Mouse (Mus musculus) limb, embryonic 10.5 days (tissue): ENCODE data around the gene Tssk6. TPM values are rescaled to one million over a fixed set of nuclear protein-coding genes. Genes with fewer than 3 reads are reported as not detected.
A peak's percentile ranks its signal among the peaks of the same experiment; 100 is the strongest.
"Not testable (repeated sequence)": the region's sequence is repeated elsewhere in the genome, so short reads cannot be mapped to it uniquely, and the experiment has no call there.

Source experiments
- DNase-seq: peaks from one replicate; pipeline ENCODE4 v3.0.0-alpha.2; 2017; ENCODE audit warnings: low spot score
- H3K27ac ChIP-seq: fragments of 300-500 bp; sonication (generic); 2 replicates; pipeline ENCODE4 v1.5.1; 2016; ENCODE audit warnings: mild to moderate bottlenecking
- H3K27me3 ChIP-seq: fragments of 300-500 bp; sonication (generic); 2 replicates; pipeline ENCODE4 v1.6.1; 2016; ENCODE audit warnings: low read depth, mild to moderate bottlenecking; ENCODE audit not compliant: poor library complexity, severe bottlenecking
- H3K36me3 ChIP-seq: fragments of 300-500 bp; sonication (generic); 2 replicates; pipeline ENCODE4 v1.6.1; 2016; ENCODE audit warnings: mild to moderate bottlenecking, moderate library complexity
- H3K4me1 ChIP-seq: fragments of 300-500 bp; sonication (generic); 2 replicates; pipeline ENCODE4 v1.6.1; 2016
- H3K4me3 ChIP-seq: fragments of 300-500 bp; sonication (generic); 2 replicates; pipeline ENCODE4 v1.5.1; 2016; ENCODE audit warnings: mild to moderate bottlenecking, moderate library complexity
- H3K9me3 ChIP-seq: fragments of 300-500 bp; sonication (generic); replicated peaks from 2 replicates; pipeline ENCODE4 v1.6.1; 2016; ENCODE audit warnings: mild to moderate bottlenecking
- WGBS: fragments of 180-500 bp; shearing (Covaris S2); methylation state at CpG from one replicate; pipeline ENCODE4 v1.1.7; 2016; 5-methylcytosine and 5-hydroxymethylcytosine counted together
- polyA plus RNA-seq: library from polyadenylated mRNA; unstranded; fragments of >200 nt; fragmentation: Nextera tagmentation; extraction: Ambion mirVana; gene quantifications from 2 replicates; pipeline ENCODE4 v1.2.1, GENCODE M21; 2016

Tssk6 gene
- polyA plus RNA-seq, 1 experiment from 2014 or later: 5.9 TPM

DNA sequence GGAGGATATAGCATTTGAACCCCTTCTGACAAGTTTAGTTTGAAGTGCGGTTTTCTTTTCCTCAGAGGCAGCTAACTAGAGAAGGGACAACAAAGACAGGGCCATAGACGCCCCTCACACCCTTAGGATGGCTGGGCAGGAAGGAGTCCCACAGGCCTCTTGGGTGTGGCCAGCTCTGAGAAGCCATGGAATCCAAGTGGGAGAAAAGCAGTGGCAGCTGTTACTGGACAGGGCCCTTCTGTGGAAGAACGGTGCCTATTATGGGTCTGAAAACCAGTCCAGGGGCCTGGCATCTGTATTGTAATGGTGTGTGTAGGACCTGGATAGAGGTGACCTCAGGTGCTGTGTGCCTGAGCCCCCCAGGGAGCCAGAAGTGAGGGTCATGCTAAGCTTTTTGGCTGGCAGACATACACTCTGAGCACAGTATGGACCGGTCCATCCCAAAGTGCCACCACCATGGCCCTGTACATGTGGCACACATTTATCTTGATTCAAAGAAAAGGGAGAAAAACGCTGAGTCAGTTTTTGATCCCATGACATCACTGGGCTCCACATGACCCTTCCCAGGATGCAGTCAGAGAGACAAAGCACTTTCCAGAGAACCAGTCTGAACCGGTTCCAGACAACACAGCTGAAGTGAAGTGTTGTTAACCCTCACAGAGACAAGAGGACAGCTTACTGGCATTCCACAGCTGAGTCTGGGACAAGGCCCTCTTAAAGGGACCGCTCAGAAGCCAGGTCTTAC is 34.2 kb downstream of the Tssk6 start:
- WGBS: 72% methylated on average over 7 of the region's 7 CpGs
- no peak for DNase-seq
- Histone ChIP-seq H3K4me1 (peaks cover 33% of the 10 kb centered on the region), H3K4me3 (no peak overlapping the region), H3K27ac (0 out of 2 replicates have a peak overlapping the region, but pooled peaks have one; percentile 27), H3K36me3 (peaks cover 76% of the 10 kb centered on the region), H3K9me3 (no peaks in the 10 kb centered on the region), H3K27me3 (no peaks in the 10 kb centered on the region)

- H3K27ac ChIP-seq: no peak overlapping the region
- H3K9me3 ChIP-seq: no peaks in the 10 kb centered on the region
- H3K4me1 ChIP-seq: peaks cover 33% of the 10 kb centered on the region
- WGBS: 89% methylated on average over 3 of the region's 3 CpGs
- H3K36me3 ChIP-seq: peaks cover 67% of the 10 kb centered on the region
- no peaks in the 10 kb centered on the region for H3K27me3 ChIP-seq
- no peak overlapping the region for H3K4me3 ChIP-seq
- DNase-seq: no peak
Measured at GRCm38 (mm10) chr8:69937466-69937865, 35.5 kb downstream of the Tssk6 start.

DNA sequence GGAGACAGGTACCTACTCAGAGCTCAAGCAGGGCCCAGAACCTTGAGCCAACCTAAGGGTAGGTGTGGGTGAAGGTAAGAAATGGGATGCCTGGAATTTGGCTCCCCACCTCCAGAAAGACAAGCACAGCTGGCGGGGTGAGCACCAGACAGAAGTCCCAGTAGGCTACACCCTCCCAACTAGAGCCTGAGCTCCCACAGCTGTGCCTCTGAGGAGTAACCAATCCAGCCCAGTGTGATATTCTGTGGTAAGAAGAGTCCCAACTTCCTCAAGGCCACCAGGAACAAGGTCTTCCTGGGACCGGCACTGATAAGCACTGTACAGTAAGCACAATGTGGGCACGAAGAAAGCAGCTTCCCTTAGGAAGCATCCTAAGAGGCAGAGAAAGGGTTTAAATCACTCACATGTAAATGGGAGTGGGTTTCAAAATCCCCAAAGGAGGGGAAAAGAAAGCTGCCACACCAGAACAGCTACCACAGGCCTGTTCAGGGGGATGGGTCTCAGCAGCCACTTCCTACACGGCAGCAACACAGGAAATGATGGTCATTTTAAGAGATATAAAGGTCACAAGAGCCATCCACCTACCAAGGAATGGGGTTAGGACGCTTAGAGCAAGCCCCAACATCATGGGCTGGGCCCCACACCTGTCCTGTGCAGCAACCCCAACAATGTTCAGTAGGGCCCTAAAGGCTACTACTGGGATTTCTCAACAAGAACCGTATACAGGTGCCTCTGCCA is 36.4 kb downstream of the Tssk6 start:
- Histone ChIP-seq H3K9me3 (no peaks in the 10 kb centered on the region), H3K27ac (peak overlapping the region; percentile 16), H3K4me1 (peaks cover 33% of the 10 kb centered on the region), H3K27me3 (no peaks in the 10 kb centered on the region), H3K36me3 (peaks cover 63% of the 10 kb centered on the region), H3K4me3 (no peak overlapping the region)
- DNase-seq: no peak
- 88% methylated on average over 6 of the region's 6 CpGs for WGBS

- peak; percentile 64 for DNase-seq
- H3K27me3 ChIP-seq: no peaks in the 10 kb centered on the region
- 33% methylated on average over 3 of the region's 3 CpGs for WGBS
- peaks cover 56% of the 10 kb centered on the region for H3K36me3 ChIP-seq
- H3K27ac ChIP-seq: peak overlapping the region; percentile 32; the same call in 1 of the 2 replicates
- no peaks in the 10 kb centered on the region for H3K9me3 ChIP-seq
- H3K4me1 ChIP-seq: peaks cover 37% of the 10 kb centered on the region
- H3K4me3 ChIP-seq: no peak overlapping the region
Measured at GRCm38 (mm10) chr8:69939633-69940032, 37.6 kb downstream of the Tssk6 start.

- no peak overlapping the region for H3K4me3 ChIP-seq
- DNase-seq: no peak
- no peaks in the 10 kb centered on the region for H3K9me3 ChIP-seq
- 90% methylated on average over 2 of the region's 2 CpGs for WGBS
- H3K27me3 ChIP-seq: no peaks in the 10 kb centered on the region
- peaks cover 52% of the 10 kb centered on the region for H3K36me3 ChIP-seq
- H3K4me1 ChIP-seq: peaks cover 37% of the 10 kb centered on the region
- peak overlapping the region; percentile 32; the same call in 1 of the 2 replicates for H3K27ac ChIP-seq
Measured at GRCm38 (mm10) chr8:69940386-69940785, 38.4 kb downstream of the Tssk6 start.

- not testable (repeated sequence) for H3K4me3 ChIP-seq, H3K27me3 ChIP-seq, DNase-seq, H3K9me3 ChIP-seq, H3K27ac ChIP-seq
- Histone ChIP-seq H3K36me3 (peaks cover 58% of the 10 kb centered on the region), H3K4me1 (peaks cover 31% of the 10 kb centered on the region)
- WGBS: 93% methylated on average over 3 of the region's 3 CpGs
Measured at GRCm38 (mm10) chr8:69942495-69942894, 40.5 kb downstream of the Tssk6 start.

- H3K9me3 ChIP-seq: no peaks in the 10 kb centered on the region
- H3K36me3 ChIP-seq: peaks cover 57% of the 10 kb centered on the region
- no peak overlapping the region for H3K27ac ChIP-seq
- 98% methylated on average over 2 of the region's 2 CpGs for WGBS
- H3K4me1 ChIP-seq: no peaks in the 10 kb centered on the region; the same call in 1 of the 2 replicates
- no peak overlapping the region for H3K4me3 ChIP-seq
- no peak for DNase-seq
- H3K27me3 ChIP-seq: no peaks in the 10 kb centered on the region
Measured at GRCm38 (mm10) chr8:69950300-69950699, 48.3 kb downstream of the Tssk6 start.

Other genes with a start within 250 kb of the Tssk6 start
- gene Zfp964, start 247.7 kb upstream of the Tssk6 start, polyA plus RNA-seq: 1.6 and 1.8 TPM in 2 replicates
- 30.6 and 34.0 TPM in 2 replicates for gene Zfp869, start 191.5 kb upstream of the Tssk6 start, polyA plus RNA-seq
- gene Zfp963, start 152.2 kb upstream of the Tssk6 start, polyA plus RNA-seq: 4.3 and 6.4 TPM in 2 replicates
- 0.19 TPM in 1 of 2 replicates, not detected in the other for gene Gm20422, start 127.3 kb upstream of the Tssk6 start, polyA plus RNA-seq
- gene Atp13a1, start 111.0 kb upstream of the Tssk6 start, polyA plus RNA-seq: 65.7 and 70.0 TPM in 2 replicates
- 31.1 and 38.1 TPM in 2 replicates for gene Zfp866, start 111.0 kb upstream of the Tssk6 start, polyA plus RNA-seq
- gene Gmip, start 93.5 kb upstream of the Tssk6 start, polyA plus RNA-seq: 9.3 and 9.6 TPM in 2 replicates
- 1.4 and 1.6 TPM in 2 replicates for gene Lpar2, start 79.8 kb upstream of the Tssk6 start, polyA plus RNA-seq
- gene Pbx4, start 69.7 kb upstream of the Tssk6 start, polyA plus RNA-seq: 9.2 and 9.6 TPM in 2 replicates
- 0.40 TPM in 2 replicates for gene Cilp2, start 14.5 kb upstream of the Tssk6 start, polyA plus RNA-seq
- gene Ndufa13, start 374 bp downstream of the Tssk6 start, polyA plus RNA-seq: 165 and 166 TPM in 2 replicates
- gene Yjefn3, start 528 bp downstream of the Tssk6 start, polyA plus RNA-seq: 2.0 and 2.9 TPM in 2 replicates
- 58.9 and 69.2 TPM in 2 replicates for gene Gatad2a, start 94.2 kb downstream of the Tssk6 start, polyA plus RNA-seq
- gene Mau2, start 140.6 kb downstream of the Tssk6 start, polyA plus RNA-seq: 59.5 and 66.7 TPM in 2 replicates
- 53.5 and 60.7 TPM in 2 replicates for gene Sugp1, start 140.6 kb downstream of the Tssk6 start, polyA plus RNA-seq
- 0.59 and 0.73 TPM in 2 replicates for gene Tm6sf2, start 170.7 kb downstream of the Tssk6 start, polyA plus RNA-seq
- gene Hapln4, start 181.3 kb downstream of the Tssk6 start, polyA plus RNA-seq: 0.04 TPM in 1 of 2 replicates, not detected in the other
- gene Ncan, start 218.7 kb downstream of the Tssk6 start, polyA plus RNA-seq: 0.29 and 0.61 TPM in 2 replicates
- 29.6 and 35.9 TPM in 2 replicates for gene Nr2c2ap, start 229.1 kb downstream of the Tssk6 start, polyA plus RNA-seq
- 20.1 and 27.9 TPM in 2 replicates for gene Rfxank, start 237.0 kb downstream of the Tssk6 start, polyA plus RNA-seq
- 45.3 and 49.8 TPM in 2 replicates for gene Borcs8, start 237.3 kb downstream of the Tssk6 start, polyA plus RNA-seq
- 0.29 and 0.60 TPM in 2 replicates for gene Mef2b, start 237.5 kb downstream of the Tssk6 start, polyA plus RNA-seq